Mouse (Mus musculus) cerebellum, adult 11 months (tissue): ENCODE measurements around the gene Nrl.

Experiments used
- DNase-seq: peaks from one replicate; pipeline ENCODE4 v3.0.0; 2022

Nrl gene

GRCm38 (mm10) chr14:55526674-55527073, 1.9 kb upstream of the Nrl start:
- DNase-seq, result no peak

- DNase-seq, result no peak
These were observed 719 bp downstream of the Nrl start for GRCm38 (mm10) chr14:55524062-55524461.

DNA sequence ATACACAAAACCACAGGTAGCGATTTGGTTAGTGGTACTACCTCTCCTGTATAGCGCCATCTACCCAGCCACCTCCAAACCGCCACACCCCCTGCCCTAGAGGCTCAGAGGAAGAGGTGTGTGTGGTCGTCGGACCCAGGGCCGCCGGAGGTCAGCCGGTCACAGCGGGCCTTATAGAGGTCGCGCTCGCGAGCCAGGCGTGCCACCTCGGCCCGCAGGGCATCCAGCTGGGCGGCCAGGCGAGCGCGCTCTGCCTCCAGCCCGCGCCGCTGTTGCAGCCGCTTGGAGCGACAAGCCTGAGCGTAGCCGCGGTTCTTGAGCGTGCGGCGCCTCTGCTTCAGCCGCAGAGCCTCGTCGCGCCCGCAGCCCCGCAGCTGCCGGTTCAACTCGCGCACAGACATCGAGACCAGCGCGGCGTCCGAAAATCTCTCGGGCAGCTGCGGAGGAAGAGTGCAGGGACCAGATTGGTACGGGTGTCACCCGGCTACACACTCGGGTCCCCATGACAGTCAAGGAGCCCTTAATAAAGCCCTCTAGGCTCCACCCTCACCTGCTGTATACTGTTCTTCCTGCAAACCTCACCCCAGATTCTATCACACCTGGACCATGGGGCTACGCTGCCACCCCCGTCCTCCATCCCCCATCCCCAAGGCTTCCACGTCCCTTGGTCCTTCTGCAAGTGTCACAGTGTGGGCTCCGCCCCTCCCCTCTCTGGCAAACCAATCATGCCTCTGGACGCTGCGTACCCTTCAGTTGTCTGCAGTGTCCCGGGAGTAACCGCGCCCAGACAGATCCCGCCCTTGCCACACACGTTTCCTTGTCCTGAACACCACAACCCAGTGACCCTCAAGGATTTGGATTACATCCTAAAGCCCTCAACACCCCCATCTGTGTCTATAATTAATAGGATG, 4.1 kb downstream of the Nrl start:
- DNase-seq, result peak; percentile 48

DNA sequence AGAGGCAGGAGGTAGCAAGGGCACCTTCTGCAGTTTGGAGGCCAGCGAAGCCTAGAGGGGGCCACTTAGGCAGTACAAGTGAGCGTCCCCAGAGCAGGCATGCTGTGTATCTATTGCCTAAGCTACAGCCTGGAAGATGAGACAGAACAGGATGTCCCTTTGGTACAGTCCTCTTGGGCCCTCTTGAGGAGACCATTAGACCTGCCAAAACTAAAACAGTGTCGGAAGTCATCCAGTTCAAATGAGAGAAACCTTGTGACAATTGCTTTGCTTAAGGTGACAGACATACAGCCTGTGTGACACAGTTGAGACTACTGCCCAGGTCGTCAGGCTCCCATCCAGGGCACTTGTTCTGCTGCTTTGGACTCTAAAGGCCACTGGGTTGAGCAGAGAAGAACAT, 5.2 kb downstream of the Nrl start:
- DNase-seq, result no peak

- no peak for DNase-seq
These were observed 5.9 kb downstream of the Nrl start for GRCm38 (mm10) chr14:55518897-55519296.

DNA sequence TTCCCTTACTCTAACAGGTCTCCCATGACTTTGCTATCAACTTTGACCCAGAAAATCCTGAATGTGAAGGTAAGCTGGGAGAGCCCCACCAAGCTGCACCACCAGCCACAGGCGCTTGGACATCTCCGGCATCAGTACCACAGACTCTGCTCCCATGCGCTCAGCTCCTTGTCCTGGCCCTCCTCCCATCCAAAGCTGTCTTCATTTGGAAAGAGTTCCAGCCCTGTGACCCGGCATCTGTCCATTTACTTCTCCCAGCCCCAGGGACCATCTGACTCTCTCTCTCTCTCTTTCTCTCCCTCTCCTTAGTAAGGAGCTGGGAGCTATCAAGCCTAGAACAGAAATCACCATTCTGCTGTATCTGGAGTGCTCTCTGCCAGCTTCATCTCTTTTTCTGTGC, 8.9 kb downstream of the Nrl start:
- DNase-seq, result no peak

GRCm38 (mm10) chr14:55513927-55514326, 10.9 kb downstream of the Nrl start:
- DNase-seq, result no peak

DNA sequence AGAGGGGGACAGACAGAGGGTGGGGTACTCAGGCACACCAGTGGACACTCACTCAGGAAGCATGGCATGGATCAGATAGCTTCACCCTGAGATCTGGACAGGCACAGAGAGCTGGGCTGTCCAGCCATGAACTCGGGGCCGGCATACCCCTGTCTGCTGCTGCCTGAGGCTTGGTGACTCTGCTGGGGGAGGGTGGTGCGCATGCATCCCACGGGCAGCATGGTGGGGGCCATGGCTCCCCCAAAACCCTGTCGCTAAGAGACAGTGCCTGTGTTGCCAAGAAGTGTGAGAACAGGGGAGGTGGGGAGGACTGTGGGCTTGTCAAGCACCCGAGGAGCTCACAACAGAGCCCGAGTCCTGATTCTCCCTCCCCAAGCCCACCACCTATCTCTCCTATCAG, 13.7 kb downstream of the Nrl start:
- DNase-seq, result no peak

- no peak for DNase-seq
These were observed 14.6 kb downstream of the Nrl start, which contains the start of gene Cpne6 for GRCm38 (mm10) chr14:55510125-55510731. TSS of gene Cpne6 (plus strand) at chr14:55510445.

GRCm38 (mm10) chr14:55509540-55509939, 15.2 kb downstream of the Nrl start:
- DNase-seq, result no peak

GRCm38 (mm10) chr14:55507801-55508200, 17.0 kb downstream of the Nrl start:
- no peak for DNase-seq

- DNase-seq, result no peak
These were observed 19.2 kb downstream of the Nrl start for GRCm38 (mm10) chr14:55505612-55506011.

GRCm38 (mm10) chr14:55497449-55497821, 27.3 kb downstream of the Nrl start:
- peak; percentile 81 for DNase-seq

- no peak for DNase-seq
These were observed 27.9 kb downstream of the Nrl start for GRCm38 (mm10) chr14:55496761-55497448.

- DNase-seq, result peak; percentile 53
These were observed 29.1 kb downstream of the Nrl start for GRCm38 (mm10) chr14:55495509-55496240.

- no peak for DNase-seq
These were observed 32.7 kb downstream of the Nrl start for GRCm38 (mm10) chr14:55492103-55492502.

- peak; percentile 70 for DNase-seq
These were observed 33.4 kb downstream of the Nrl start for GRCm38 (mm10) chr14:55491291-55491833.

DNA sequence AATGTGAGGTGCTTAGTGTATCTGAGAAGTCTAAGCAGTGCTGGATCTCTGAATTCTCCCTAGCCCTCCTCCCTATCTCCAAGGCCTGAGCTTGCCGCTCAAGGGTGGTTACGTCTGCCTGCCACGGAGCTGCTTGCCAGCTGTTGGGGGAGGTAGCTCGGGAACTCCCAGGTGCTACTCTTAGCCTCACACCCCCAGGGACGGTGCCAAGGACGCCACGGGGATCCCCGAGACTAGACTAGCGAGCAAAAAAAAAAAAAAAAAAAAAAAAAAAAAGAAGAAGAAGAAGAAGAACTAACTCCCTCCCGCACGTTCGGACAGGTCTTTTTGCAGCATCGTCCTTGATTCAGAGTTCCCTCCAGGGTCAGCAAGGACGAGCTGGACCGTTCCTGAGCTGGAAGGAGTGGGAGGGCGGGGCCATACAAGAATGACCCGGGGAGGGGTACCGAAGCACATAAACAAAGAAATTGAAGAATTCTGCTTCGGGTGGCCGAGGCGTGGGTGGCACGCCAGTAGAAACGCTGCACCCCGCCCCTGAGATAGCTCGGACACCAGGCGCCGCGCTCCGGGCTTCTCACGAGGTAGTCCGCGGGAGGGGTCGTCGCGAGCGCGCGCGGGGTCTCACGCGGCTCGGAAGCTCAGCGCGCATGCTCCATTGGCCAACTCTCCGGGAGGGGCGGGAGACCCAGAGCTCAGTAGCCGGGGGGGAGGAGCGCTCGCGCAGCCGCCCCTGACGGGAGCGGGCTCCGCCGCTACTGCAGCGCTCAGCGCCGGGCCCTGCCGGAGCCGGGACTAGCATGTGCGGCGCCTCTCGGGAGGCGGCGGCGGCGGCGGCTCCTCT, 34.2 kb downstream of the Nrl start, which contains the start of gene Carmil3:
Gene Carmil3 (plus strand): TSS at position 291 of the 841 bp plus-strand sequence.
- peak; percentile 87 for DNase-seq

GRCm38 (mm10) chr14:55486836-55487235, 37.9 kb downstream of the Nrl start:
- DNase-seq, result no peak

DNA sequence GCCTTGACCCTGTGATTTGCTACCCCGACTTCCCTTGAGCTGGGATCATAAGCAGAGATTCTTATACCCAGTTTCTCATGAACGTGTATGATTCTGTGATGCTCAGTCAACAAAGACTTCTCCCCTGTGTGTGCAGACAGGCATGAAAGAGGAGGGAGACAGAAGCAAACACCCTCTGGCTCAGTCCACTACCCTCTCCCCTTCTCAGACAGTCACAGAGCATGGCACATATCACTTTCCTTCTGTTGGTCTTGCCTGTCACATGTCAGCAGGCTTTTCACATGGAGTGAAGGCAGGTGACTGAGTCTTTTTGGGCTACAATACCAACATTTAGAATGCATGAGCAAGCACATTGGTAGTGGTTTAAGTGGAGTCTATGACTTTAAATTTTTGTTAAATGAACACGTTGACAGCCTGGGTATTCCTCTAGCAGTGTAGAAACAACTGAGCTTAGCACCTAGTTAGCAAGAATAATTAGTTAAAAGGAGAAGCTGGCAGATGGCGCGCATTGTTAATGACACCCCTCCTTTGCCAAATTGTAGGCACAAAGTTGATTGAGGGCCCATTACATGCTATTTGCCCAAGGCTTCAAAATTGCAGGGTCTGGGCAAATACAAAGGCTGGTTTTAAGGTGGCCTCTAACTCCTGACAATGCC, 40.2 kb downstream of the Nrl start:
- no peak for DNase-seq

GRCm38 (mm10) chr14:55479629-55480028, 45.2 kb downstream of the Nrl start:
- DNase-seq, result no peak
